Mouse (Mus musculus) hindbrain, embryonic 13.5 days (tissue): Measurements from ENCODE around the gene Ncs1. TPM values are rescaled to one million over a fixed set of nuclear protein-coding genes. Genes with fewer than 3 reads are reported as not detected.

ENCODE experiments used
- ATAC-seq: fragments of 200-750 bp; cut with Nextera tagmentation; 2 replicates; pipeline ENCODE4 v1.8.0; 2017; ENCODE audit warnings: moderate TSS enrichment; ENCODE audit not compliant: low FRiP score
- H3K27ac ChIP-seq: fragments of 300-500 bp; sonication (generic); 2 replicates; pipeline ENCODE4 v1.5.1; 2015; ENCODE audit warnings: inconsistent platforms, mild to moderate bottlenecking, moderate library complexity
- H3K27me3 ChIP-seq: fragments of 300-500 bp; sonication (generic); 2 replicates; pipeline ENCODE4 v1.6.1; 2015; ENCODE audit warnings: mild to moderate bottlenecking, inconsistent platforms
- H3K36me3 ChIP-seq: fragments of 300-500 bp; sonication (generic); 2 replicates; pipeline ENCODE4 v1.6.1; 2015; ENCODE audit warnings: mild to moderate bottlenecking, inconsistent platforms
- H3K4me1 ChIP-seq: fragments of 300-500 bp; sonication (generic); replicated peaks from 2 replicates; pipeline ENCODE4 v1.6.1; 2015; ENCODE audit warnings: inconsistent platforms
- H3K4me2 ChIP-seq: fragments of 300-500 bp; sonication (generic); 2 replicates; pipeline ENCODE4 v1.6.1; 2015; ENCODE audit warnings: inconsistent platforms, mild to moderate bottlenecking, moderate library complexity
- H3K4me3 ChIP-seq: fragments of 300-500 bp; sonication (generic); 2 replicates; pipeline ENCODE4 v1.5.1; 2015; ENCODE audit warnings: mild to moderate bottlenecking, inconsistent platforms
- H3K9ac ChIP-seq: fragments of 300-500 bp; sonication (generic); 2 replicates; pipeline ENCODE4 v1.6.1; 2015; ENCODE audit warnings: mild to moderate bottlenecking, inconsistent platforms
- H3K9me3 ChIP-seq: fragments of 300-500 bp; sonication (generic); 2 replicates; pipeline ENCODE4 v1.6.1; 2016; ENCODE audit warnings: inconsistent platforms
- WGBS: fragments of 180-500 bp; shearing (Covaris S2); methylation state at CpG from one replicate; pipeline ENCODE4 v1.1.7; 2015; 5-methylcytosine and 5-hydroxymethylcytosine counted together
- polyA plus RNA-seq: library from polyadenylated mRNA; unstranded; fragments of >200 nt; fragmentation: Nextera tagmentation; extraction: Ambion mirVana; gene quantifications from 2 replicates; pipeline ENCODE4 v1.2.1, GENCODE M21; 2015

Gene Ncs1
- polyA plus RNA-seq, 1 experiment from 2014 or later, result 144 TPM

DNA sequence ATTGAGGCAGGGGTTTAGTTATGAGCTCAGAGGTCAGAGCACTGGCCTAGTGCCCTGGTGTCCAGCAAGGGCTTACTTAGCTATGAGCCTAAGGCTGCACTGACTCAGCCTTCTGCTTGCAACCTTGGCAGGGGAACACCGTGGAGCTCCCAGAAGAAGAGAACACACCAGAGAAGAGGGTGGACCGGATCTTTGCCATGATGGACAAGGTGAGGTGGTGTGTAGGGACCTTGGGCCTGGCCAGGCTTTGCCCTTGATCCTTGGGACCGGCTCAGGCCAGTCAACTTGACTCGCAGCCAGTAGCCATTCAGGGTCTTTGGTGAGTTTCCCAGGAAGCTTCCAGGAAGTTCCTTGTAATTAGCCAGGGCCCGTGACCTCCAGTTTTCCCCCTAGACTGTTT is 38.9 kb downstream of the Ncs1 start:
- Histone ChIP-seq H3K36me3 (peaks cover 93% of the 10 kb centered on the region), H3K4me1 (no peaks in the 10 kb centered on the region)
- WGBS, result 89% methylated on average over 5 of the region's 5 CpGs

DNA sequence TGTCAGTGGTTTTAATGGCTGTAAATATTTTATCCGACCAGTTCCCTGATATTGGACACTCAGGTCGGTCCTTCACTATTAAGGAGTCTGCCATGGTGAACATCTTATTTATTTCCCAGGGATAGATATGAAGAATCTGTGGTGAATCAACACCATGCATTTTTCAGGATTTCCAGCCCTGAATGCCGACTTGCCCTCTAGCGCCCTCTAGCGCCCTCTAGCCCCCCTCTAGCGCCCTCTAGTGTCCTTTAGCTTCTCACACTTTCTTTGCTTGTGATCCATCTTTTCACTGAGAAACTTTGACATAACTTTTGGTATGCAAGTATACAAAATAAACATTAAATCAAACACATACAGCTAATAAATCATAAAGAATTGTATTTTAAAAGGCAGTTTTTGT is 45.8 kb downstream of the Ncs1 start:
- H3K9ac ChIP-seq, result no peak overlapping the region
- 6% methylated on average over 6 of the region's 6 CpGs for WGBS
- H3K4me1 ChIP-seq, result no peaks in the 10 kb centered on the region
- no peak overlapping the region for H3K27ac ChIP-seq
- peaks cover 73% of the 10 kb centered on the region for H3K36me3 ChIP-seq
- no peak overlapping the region for H3K4me3 ChIP-seq
- ATAC-seq, result no peak
- no peaks in the 10 kb centered on the region for H3K9me3 ChIP-seq
- H3K27me3 ChIP-seq, result no peaks in the 10 kb centered on the region
- no peak overlapping the region for H3K4me2 ChIP-seq

More for the DNA sequence above, 38.9 kb downstream of the Ncs1 start:
- ATAC-seq, result no peak
- Histone ChIP-seq H3K4me3 (no peak overlapping the region), H3K27me3 (no peaks in the 10 kb centered on the region), H3K9me3 (no peaks in the 10 kb centered on the region), H3K9ac (no peak overlapping the region), H3K4me2 (no peak overlapping the region), H3K27ac (no peak overlapping the region)

- no peak overlapping the region for H3K9ac ChIP-seq
- H3K36me3 ChIP-seq, result peaks cover 38% of the 10 kb centered on the region
- no peaks in the 10 kb centered on the region for H3K9me3 ChIP-seq
- H3K4me1 ChIP-seq, result peaks cover 6% of the 10 kb centered on the region
- H3K27me3 ChIP-seq, result no peaks in the 10 kb centered on the region
- H3K4me3 ChIP-seq, result no peak overlapping the region
- H3K4me2 ChIP-seq, result no peak overlapping the region
- no peak for ATAC-seq
- H3K27ac ChIP-seq, result no peak overlapping the region
- 2% methylated on average over 4 of the region's 4 CpGs for WGBS
Observed at GRCm38 (mm10) chr2:31294985-31295384, 49.4 kb downstream of the Ncs1 start.

- ATAC-seq, result no peak
- Histone ChIP-seq H3K27me3 (no peaks in the 10 kb centered on the region), H3K27ac (no peak overlapping the region), H3K9ac (no peak overlapping the region), H3K4me3 (no peak overlapping the region), H3K36me3 (peaks cover 34% of the 10 kb centered on the region), H3K4me2 (no peak overlapping the region), H3K4me1 (peaks cover 6% of the 10 kb centered on the region), H3K9me3 (no peaks in the 10 kb centered on the region)
- WGBS, result 79% methylated on average over 6 of the region's 6 CpGs
Observed at GRCm38 (mm10) chr2:31296395-31296794, 50.8 kb downstream of the Ncs1 start.

DNA sequence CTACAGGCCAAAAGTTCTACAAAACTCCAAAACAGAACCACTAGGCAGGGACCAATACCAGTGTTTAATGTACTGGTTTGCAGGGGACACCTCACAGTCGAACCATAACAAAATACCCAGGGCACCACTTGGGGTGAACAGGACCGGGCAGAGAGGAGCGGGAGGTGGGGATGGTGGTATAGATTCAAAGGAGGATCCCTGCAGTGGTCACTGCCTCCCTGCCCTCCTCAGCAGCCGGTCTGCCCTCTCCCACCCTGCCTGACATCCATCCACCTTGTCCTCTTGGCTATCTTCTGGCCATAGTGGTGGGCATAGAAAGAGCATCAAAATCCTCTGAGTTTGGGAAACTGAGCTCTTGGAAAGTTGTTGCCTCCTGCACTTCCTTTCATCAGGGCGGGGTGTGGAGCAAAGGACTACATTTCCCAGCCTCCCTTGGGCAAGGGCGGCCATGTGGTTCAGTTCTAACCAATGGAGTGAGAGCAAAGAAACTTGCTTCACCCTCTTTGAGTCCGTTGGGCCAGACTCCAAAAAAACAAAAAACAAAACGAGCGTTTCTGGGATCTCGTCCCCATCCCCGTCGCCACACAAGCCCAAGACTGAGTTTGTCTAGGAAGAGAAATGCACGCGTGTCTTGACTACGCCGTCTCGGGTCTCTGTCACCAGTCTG is 52.1 kb downstream of the Ncs1 start:
- no peaks in the 10 kb centered on the region for H3K9me3 ChIP-seq
- ATAC-seq, result peak; percentile 79
- peaks cover 24% of the 10 kb centered on the region for H3K36me3 ChIP-seq
- WGBS, result 3% methylated on average over 17 of the region's 17 CpGs
- peak overlapping the region; percentile 38 for H3K4me3 ChIP-seq
- H3K27ac ChIP-seq, result no peak overlapping the region
- no peaks in the 10 kb centered on the region for H3K27me3 ChIP-seq
- H3K4me1 ChIP-seq, result peaks cover 6% of the 10 kb centered on the region
- H3K4me2 ChIP-seq, result peak overlapping the region; percentile 51
- H3K9ac ChIP-seq, result peak overlapping the region; percentile 61

GRCm38 (mm10) chr2:31298814-31299213 is 53.2 kb downstream of the Ncs1 start:
- H3K9ac ChIP-seq, result no peak overlapping the region
- H3K27ac ChIP-seq, result no peak overlapping the region
- no peaks in the 10 kb centered on the region for H3K9me3 ChIP-seq
- peaks cover 6% of the 10 kb centered on the region for H3K4me1 ChIP-seq
- no peak overlapping the region for H3K4me3 ChIP-seq
- ATAC-seq, result no peak
- peaks cover 15% of the 10 kb centered on the region for H3K36me3 ChIP-seq
- peak overlapping the region; percentile 51; the same call in 1 of the 2 replicates for H3K4me2 ChIP-seq
- WGBS, result 43% methylated on average over 4 of the region's 4 CpGs
- no peaks in the 10 kb centered on the region for H3K27me3 ChIP-seq

- H3K9me3 ChIP-seq, result no peaks in the 10 kb centered on the region
- no peak for ATAC-seq
- 16% methylated on average over 4 of the region's 4 CpGs for WGBS
- no peak overlapping the region for H3K9ac ChIP-seq
- no peak overlapping the region for H3K27ac ChIP-seq
- peaks cover 6% of the 10 kb centered on the region for H3K4me1 ChIP-seq
- H3K4me2 ChIP-seq, result no peak overlapping the region
- H3K27me3 ChIP-seq, result no peaks in the 10 kb centered on the region
- no peak overlapping the region for H3K4me3 ChIP-seq
- H3K36me3 ChIP-seq, result peaks cover 10% of the 10 kb centered on the region
Observed at GRCm38 (mm10) chr2:31299266-31299665, 53.6 kb downstream of the Ncs1 start.

- no peaks in the 10 kb centered on the region for H3K9me3 ChIP-seq
- H3K4me2 ChIP-seq, result no peak overlapping the region
- 0 out of 2 replicates have a peak, but pooled peaks cover 6% of the 10 kb centered on the region for H3K36me3 ChIP-seq
- H3K9ac ChIP-seq, result no peak overlapping the region
- 83% methylated on average over 10 of the region's 10 CpGs for WGBS
- peaks cover 6% of the 10 kb centered on the region for H3K4me1 ChIP-seq
- H3K27ac ChIP-seq, result no peak overlapping the region
- H3K27me3 ChIP-seq, result no peaks in the 10 kb centered on the region
- no peak overlapping the region for H3K4me3 ChIP-seq
- ATAC-seq, result no peak
Observed at GRCm38 (mm10) chr2:31299996-31300395, 54.4 kb downstream of the Ncs1 start.

DNA sequence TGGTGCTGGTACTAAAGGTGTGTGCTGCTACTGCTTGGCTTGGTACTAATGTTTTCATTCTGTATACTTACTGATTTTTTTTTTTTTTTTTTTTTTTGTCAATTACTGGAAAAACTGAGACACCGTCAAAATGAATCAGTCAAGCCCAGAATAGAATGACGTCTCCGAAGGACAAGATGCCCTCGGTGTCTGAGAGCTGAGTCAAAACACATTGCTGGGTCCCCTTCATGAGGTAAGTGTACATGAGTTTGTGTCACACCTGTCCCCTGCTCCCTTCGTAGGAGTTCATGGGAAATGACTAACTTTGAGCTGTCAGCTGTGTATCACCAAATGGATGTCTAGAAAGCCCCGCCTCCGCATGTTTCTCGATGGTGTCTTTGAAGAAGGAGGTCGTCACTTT is 57.6 kb downstream of the Ncs1 start:
- H3K4me3 ChIP-seq, result no peak overlapping the region

DNA sequence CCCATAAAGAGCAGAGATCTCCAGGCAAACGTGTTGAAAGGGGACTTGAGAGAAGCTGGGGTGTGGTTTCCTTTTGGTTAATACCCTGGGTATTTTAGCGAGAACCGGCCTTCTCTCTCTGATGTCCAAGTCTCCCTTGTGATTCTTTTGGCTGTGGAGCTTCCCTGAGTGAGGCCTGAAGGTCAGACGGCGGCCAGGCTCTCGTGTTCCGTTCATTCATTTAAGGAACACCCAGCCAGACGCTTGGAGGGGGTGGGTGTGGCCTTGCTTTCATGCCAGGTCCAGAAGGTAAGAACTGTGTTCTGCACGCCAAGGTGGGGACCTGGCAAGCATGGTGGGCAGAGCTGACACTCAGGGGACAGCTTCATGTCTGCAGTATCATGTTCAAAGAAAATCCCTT is 58.6 kb downstream of the Ncs1 start:
- ATAC-seq, result no peak
- Histone ChIP-seq H3K27ac (no peak overlapping the region), H3K4me1 (peaks cover 4% of the 10 kb centered on the region; the same call in 1 of the 2 replicates), H3K4me2 (no peak overlapping the region), H3K4me3 (no peak overlapping the region), H3K36me3 (no peaks in the 10 kb centered on the region), H3K9me3 (no peaks in the 10 kb centered on the region), H3K27me3 (no peaks in the 10 kb centered on the region), H3K9ac (no peak overlapping the region)
- 85% methylated on average over 9 of the region's 9 CpGs for WGBS

More for the DNA sequence above, 57.6 kb downstream of the Ncs1 start:
- H3K27me3 ChIP-seq, result no peaks in the 10 kb centered on the region
- H3K36me3 ChIP-seq, result no peaks in the 10 kb centered on the region
- 85% methylated on average over 9 of the region's 9 CpGs for WGBS
- peaks cover 9% of the 10 kb centered on the region for H3K4me1 ChIP-seq
- H3K9me3 ChIP-seq, result no peaks in the 10 kb centered on the region
- H3K9ac ChIP-seq, result no peak overlapping the region
- H3K4me2 ChIP-seq, result no peak overlapping the region
- ATAC-seq, result no peak
- H3K27ac ChIP-seq, result no peak overlapping the region

DNA sequence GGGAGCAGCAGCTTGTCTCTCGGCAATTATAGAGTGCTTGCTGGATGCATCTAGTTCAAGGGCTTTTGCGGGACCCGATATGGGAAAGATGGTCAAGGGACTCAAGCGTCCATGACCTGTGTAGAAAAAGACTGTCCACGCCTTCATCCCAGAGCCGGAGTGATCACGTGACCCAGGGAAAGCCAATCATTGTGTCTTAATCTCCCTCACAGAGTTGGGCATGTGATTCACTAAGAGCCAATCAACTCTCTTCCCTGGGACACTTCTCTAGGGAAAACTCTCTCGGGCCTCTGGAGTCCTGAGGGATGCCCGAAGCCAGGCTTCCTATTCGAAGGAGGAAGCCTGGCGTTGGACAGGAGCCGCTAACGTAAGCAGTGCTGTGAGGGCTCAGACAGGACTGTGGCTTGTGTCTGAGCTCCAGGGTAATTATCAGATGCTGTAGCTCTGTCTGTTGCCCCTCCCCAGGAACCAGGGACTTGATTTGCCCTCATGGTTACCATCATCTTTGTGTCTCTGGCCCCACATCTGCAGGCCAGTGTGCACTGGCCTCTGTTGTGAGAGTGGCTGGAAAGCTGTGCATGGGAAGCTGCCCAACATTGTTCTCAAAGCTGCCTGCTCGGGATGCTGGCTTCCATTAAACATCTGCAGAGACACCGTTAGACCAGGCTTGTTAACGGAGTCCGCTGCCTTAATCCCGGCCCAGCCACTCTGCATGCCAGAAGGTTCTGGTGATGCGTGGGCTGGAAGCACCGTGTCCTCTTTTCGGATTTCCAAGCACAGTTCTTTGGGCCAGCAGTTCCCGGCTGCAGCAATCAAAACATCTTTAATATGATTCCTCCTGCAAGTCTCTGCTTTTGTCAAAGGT is 59.4 kb downstream of the Ncs1 start:
- Histone ChIP-seq H3K4me1 (peaks cover 7% of the 10 kb centered on the region; the same call in 1 of the 2 replicates), H3K4me3 (no peak overlapping the region), H3K9ac (no peak overlapping the region), H3K27me3 (no peaks in the 10 kb centered on the region), H3K36me3 (no peaks in the 10 kb centered on the region), H3K4me2 (no peak overlapping the region), H3K9me3 (no peaks in the 10 kb centered on the region), H3K27ac (no peak overlapping the region)
- ATAC-seq, result no peak
- WGBS, result 79% methylated on average over 22 of the region's 22 CpGs

DNA sequence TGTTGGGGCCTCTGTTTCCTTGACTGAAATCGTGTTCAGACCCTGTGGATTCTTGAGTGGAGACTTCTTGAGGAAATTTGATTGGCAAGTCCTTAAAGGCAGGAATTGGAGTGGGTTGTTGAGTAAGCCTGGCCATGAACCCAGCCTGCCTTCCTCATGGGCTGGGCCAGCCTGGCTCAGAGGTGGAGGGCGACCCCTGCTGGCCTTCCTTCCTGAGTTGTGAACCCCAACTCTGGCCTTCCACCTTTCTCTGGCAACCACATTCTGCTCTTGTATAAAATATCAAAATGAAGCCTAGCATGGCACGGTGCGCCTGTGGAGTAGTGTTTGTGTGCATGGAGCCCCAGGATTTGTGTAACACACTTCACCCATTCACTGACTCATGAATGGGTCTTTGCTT is 60.1 kb downstream of the Ncs1 start:
- Histone ChIP-seq H3K4me1 (peaks cover 7% of the 10 kb centered on the region; the same call in 1 of the 2 replicates), H3K4me2 (no peak overlapping the region), H3K9me3 (no peaks in the 10 kb centered on the region), H3K27ac (no peak overlapping the region), H3K27me3 (peaks cover 5% of the 10 kb centered on the region; the same call in 1 of the 2 replicates), H3K36me3 (no peaks in the 10 kb centered on the region), H3K4me3 (no peak overlapping the region), H3K9ac (no peak overlapping the region)
- WGBS, result 44% methylated on average over 4 of the region's 4 CpGs
- no peak for ATAC-seq
